ENCODE assay signal across 18 mouse cellular contexts in genomic region chr17:4641166-4641565, GRCm38 (mm10).
A peak's percentile ranks its signal among the peaks of the same experiment; 100 is the strongest.
DNase-seq lines count a peak whose midpoint lies in the region; ATAC-seq and TF ChIP-seq lines count a peak whose summit lies in the region.
"Had no signal": no experiment of that assay in that cellular context is flagged by ENCODE, and none has a peak within 500 bp of the region (broad histone marks: within the 10 kb centered on the region; RNA-seq: fewer than 3 reads in every experiment).

No protein-coding gene starts in this region.

- H3K4me3 ChIP-seq in lung, adult 2 months (replicated peaks; ENCODE audit: extremely low read depth, low read depth, low read length) = no peak overlapping the region
- H3K4me3 ChIP-seq: embryonic facial prominence, embryonic 12.5 days; forebrain, embryonic 12.5 days; heart, embryonic 15.5 days; limb, embryonic 12.5 days; liver, embryonic 13.5 days; midbrain, embryonic 12.5 days; neural tube, embryonic 15.5 days had no signal

- intact Hi-C loops in left cerebral cortex, postnatal 25 days (cut with DNase I) = no loop called here

- 60% methylated on average over 4 of the region's 4 CpGs for WGBS in lung, adult 2 months

- no peak for TF ChIP-seq CTCF in lung, adult 2 months (IDR thresholded peaks at IDR 0.05; ENCODE audit: insufficient read depth, low read length)

- H3K4me1 ChIP-seq in lung, adult 2 months (ENCODE audit: control insufficient read depth, insufficient read depth, low read length) = no peaks in the 10 kb centered on the region; the same call in 1 of the 2 replicates
- H3K4me1 ChIP-seq: embryonic facial prominence, embryonic 12.5 days; liver, embryonic 13.5 days; neural tube, embryonic 15.5 days had no signal

- no peak for TF ChIP-seq POLR2A in lung, adult 2 months (IDR thresholded peaks at IDR 0.05; ENCODE audit: borderline replicate concordance, extremely low read depth, low read depth, low read length)

- no peak for ATAC-seq in inflammation-experienced regulatory T-cells, adult 6 months

- peak; percentile 21 to 37 for DNase-seq in adrenal gland, postnatal 36 days
- no peak for DNase-seq in adrenal gland, adult 2 months
- DNase-seq in lung, postnatal 10 days = peak; percentile 28
- DNase-seq in lung, adult 2 months = no peak
- DNase-seq in MN1 (ENCODE audit: low spot score) = peak; percentile 51
- peak; percentile 92 for DNase-seq in fat pad, adult 2 months (ENCODE audit: extremely low read depth, low read depth, low spot score)
- no peak for DNase-seq in left cerebral cortex, postnatal 25 days (ENCODE audit: low spot score in 2 of 2)
- DNase-seq: cerebellum, postnatal 25 days; liver, embryonic 13.5 days; right cerebral cortex, postnatal 25 days; thymus, postnatal 25 days had no signal

Comparison
In these comparisons a context has a peak if more than half of its experiments do, and no peak if none do; other contexts are left out.
1. DNase-seq: peak in adrenal gland, postnatal 36 days (2 of 2), lung, postnatal 10 days (single experiment), MN1 (single experiment) and fat pad, adult 2 months (single experiment); none in adrenal gland, adult 2 months (single experiment), lung, adult 2 months (single experiment) and left cerebral cortex, postnatal 25 days (0 of 2).